Mouse (Mus musculus) mouse embryonic stem cell (cell line): ENCODE measurements around the gene Trim7.
"Not testable (repeated sequence)": the region's sequence is repeated elsewhere in the genome, so short reads cannot be mapped to it uniquely, and the experiment has no call there.

ENCODE experiments used
- in situ Hi-C, 2 experiments: fragments of 300-500 bp; cut with MboI; formaldehyde crosslinking; loops; 1 replicate in 1 of 2; 3 replicates in 1 of 2; pipeline ENCODE4 v1.14.3; 2019 to 2020; ENCODE audit warnings: low sequenced_read_pairs in 2 of 2, low pct_unique_long_range_greater_than_20kb in 1 of 2, mixed read lengths in 1 of 2; ENCODE audit not compliant: unreplicated experiment in 1 of 2

Gene Trim7

DNA sequence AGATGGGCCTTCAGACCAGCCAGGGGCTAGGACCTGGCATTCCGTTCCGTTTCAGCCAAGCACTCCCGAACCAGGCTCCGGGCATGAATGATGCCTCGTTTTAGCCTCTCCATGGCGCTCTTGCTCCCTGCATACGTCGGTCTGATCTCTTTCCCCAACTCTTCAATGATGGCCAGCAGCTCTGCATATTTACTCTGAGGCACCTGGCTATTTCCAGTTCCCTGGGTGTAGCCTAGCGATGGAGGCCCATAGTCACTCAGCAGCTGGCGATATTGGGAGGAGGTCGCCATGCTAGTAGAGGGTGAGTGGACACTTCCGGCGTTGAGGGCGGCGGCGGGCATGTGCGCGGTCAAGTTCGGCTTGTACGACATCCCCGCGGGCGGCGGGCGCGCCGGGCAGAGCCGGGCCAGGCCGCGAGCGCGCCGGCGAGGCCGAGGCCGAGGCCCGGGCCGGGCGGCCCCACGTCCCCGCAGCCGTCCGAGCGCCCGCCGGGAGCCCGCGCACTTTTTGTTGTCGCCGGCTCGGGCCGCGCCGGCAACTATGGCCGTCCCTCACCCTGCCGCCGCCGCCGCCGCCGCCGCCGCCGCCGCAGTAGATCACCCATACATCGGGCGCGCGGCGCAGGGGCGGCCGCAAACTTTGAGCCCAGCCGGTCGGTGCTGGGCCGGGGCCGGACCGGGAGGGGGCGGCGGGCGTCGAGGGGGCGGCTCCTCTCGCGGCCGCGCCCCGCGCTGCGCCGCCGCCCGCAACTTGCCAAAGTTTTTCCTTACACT lies at the start of gene Trim7, which contains the start of gene Gm12184:
Gene Trim7 (plus strand): TSS at position 162 of the 773 bp plus-strand sequence.
Gene Gm12184 (minus strand): TSS at position 677 of the 773 bp plus-strand sequence.
- in situ Hi-C loops: not testable (repeated sequence)

DNA sequence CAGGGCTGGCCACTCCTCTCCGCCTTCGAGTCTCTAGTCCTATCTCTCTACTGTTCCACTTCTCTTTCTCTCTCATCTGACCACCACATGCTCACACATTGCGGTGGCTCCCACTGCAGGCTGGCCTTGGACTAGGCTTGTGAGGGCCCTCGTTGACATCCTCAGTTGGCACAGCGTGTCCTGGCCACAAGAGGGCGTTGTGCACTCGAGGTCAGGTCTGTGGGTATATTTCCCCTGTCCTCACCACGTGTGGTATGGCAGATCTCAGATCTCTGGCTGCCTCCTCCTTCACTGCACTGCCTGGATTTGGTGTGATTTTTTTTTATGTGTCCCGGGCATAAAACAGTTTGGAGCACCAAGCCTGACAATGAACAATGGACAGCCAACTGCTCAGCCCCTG lies 49.3 kb upstream of the Trim7 start:
- in situ Hi-C loops: loop anchor here in 1 of 2 experiments (10.0 kb wide), 1 partner anchor 182 kb away; no protein-coding TSS in a partner anchor

DNA sequence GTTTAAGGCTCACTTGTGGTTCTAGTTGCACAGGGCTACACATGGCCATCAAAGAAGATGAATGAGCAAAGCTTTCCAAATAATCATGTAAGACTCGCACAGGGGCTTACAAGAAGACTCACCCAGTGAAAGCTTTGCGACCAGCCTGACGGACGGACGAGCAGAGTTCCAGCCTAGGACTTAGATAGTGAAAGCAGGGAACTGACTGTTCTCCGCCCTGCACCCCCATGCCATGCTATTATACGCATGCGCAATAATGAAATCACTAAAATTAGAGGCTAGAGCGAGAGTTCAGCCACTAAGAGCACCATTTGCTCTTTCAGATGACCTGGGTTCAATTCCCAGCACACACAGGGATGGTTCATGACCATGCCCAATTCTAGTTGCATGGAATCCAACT lies 48.6 kb upstream of the Trim7 start:
- in situ Hi-C loops: loop anchor here in 1 of 2 experiments (10.0 kb wide), 1 partner anchor 183 kb away; no protein-coding TSS in a partner anchor

DNA sequence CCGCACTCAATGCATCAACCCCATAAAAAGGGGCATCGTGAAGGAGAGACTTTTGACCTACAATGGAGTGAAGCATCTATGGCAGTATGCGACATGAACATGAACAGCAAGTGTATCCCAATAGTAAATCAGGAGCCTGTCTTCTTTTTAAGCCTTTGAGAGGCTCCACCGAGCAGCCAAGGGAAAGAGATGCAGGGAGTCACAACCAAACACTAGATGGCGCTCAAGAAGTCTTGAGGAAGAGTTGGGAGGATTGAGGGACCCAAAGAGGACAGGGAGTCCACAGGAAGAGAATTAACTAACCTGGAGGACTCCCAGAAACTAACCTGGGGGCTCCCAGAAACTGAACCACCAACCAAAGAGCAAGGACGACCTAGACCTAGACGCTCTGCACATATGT lies 46.5 kb upstream of the Trim7 start:
- in situ Hi-C loops: loop anchor here in 1 of 2 experiments (10.0 kb wide), 1 partner anchor 185 kb away; no protein-coding TSS in a partner anchor

DNA sequence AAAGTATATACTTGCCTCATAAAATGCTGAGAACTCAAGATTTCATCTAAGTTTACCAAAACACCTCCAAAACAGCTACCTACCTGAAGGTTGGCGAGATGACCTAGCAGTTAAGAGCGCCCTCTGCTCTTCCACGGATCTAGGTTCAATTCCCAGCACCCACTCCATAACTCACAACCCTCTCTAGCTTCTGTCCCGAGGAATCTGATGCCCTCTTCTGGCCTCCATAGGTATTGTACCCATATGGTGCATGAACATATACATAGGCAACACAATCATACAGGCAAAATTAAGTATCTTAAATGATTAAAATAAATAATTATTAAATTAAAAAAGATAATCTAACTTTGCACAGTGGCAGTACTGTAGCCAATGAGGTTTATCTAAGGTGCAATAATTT lies 43.7 kb upstream of the Trim7 start:
- in situ Hi-C loops: loop anchor here in 1 of 2 experiments (10.0 kb wide), 1 partner anchor 313 kb away; no protein-coding TSS in a partner anchor

DNA sequence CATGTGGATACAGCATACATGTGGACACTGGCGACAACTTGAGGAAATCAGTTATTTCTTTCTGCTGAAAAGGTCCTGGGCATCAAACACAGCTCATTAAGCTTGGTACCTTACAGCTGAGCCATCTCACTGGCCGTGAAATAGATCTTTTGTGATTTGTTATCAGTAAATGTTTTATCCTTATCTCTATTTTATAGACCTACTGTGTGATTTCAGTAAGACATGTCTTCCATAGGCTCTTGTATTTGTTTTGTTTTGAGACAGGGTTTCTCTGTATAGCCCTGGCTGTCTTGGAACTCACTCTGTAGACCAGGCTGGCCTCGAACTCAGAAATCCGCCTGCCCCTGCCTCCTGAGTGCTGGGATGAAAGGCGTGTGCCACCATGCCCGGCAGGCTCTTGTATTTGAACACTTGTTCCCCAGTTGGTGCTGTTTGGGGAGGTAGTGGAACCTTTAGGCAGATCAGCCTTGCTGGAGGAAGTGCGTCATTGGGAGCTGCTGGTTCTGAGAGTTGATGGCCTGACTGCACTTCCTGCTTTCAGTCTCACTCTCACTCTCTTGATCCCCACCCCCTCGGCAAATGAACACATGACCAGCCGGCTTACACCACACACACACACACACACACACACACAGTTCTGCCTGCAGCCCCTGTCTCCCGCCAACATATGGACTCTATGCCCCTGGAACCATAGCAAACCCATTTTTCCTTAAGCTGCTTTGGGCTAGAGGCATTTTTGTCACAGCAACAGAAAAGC lies 38.3 kb upstream of the Trim7 start:
- in situ Hi-C loops: loop anchor here (5.0 to 10.0 kb wide), 3 partner anchors 65 to 307 kb away; no protein-coding TSS in a partner anchor

DNA sequence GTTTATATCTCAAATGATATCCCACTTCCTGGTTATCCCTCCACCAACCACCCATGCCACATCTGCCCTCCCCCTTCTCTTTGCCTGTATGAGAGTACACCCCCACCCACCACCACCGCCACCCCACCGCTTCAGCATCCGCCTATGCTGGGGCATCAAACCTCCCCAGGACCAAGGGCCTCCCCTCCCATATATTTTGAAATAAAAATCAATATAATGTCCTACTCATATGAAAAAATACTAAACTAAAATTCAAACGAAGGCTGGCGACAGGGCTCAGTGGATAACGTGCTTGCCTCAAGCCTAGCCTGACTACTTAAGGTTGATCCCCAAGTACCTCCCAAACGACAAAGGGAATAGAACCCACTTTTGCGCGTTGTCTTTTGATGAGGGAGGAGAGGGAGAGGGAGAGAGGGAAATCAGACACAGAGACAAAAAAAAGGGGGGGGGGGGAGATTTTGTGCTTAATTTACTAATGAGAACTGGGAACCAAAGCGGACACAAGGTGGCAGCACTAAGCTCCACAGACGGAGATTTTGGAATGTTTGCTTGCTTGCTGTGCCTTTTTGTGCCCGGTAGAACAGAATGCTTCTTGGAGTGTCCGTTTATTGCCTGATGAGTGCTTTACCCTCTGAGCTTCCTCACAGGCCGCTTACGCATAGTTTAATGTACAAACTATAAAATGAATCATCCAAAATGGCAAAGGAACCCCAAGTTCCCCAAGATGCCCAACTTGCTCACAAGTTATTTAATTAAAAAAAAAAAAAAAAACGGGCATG lies 37.4 kb upstream of the Trim7 start:
- in situ Hi-C loops: loop anchor here (5.0 to 10.0 kb wide), 3 partner anchors 64 to 306 kb away; no protein-coding TSS in a partner anchor

DNA sequence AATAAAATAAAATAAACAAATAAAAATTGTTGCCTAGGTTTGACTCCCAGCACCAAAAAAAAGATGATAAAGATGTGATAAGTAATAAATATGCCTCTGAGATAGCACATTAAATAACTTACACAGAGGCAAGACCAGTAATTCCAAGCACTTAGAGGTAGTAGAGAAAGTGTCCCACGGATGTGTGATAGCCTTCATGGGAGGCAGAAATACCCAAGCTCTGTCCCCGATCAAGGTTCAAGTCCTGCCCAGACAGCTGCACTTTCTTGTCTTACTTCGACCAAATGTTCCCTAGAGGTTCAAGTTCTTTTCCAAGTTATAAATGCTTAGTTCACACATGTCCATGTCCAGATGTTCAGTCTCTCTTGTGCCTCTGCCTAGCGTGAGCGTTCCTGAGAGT lies 36.7 kb upstream of the Trim7 start:
- in situ Hi-C loops: loop anchor here (5.0 to 10.0 kb wide), 3 partner anchors 63 to 306 kb away; no protein-coding TSS in a partner anchor

DNA sequence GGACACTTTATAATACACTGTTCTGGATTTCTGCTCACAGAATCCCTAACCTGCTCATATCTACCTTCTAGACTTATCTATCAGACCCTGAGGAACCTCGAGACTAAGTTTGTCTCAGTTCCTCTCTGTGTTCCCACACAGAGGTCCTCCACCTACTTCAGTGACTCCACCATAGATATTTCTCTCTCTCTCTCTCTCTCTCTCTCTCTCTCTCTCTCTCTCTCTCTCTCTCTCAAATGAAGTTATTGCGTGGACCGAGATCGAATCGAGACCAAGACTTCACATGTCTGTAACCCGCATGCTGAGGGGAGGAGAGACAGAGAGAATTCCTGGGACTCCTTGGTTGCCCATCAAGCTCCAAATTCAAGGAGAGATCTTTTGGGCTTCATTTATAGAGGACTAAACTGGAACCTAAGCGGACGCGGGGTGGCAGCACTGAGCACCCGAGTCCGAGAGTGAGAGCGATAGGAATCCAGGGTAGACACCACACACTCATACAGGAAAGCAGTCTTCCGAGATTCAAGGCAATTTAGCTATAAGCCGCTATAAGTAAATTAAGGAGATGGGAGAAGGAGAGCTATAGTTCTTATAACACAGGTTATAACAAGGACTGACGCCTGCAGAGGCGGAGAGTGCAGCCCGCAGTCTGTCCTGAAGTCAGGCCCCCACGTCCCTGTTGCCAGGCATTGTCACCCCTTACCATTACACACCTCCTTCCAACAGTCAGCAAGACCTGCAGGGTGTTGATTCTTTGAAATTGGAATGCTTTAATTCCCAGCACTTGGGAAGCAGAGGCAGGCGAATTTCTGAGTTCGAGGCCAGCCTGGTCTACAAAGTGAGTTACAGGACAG lies 35.7 kb upstream of the Trim7 start:
- in situ Hi-C loops: loop anchor here (5.0 to 10.0 kb wide), 3 partner anchors 62 to 305 kb away; no protein-coding TSS in a partner anchor

DNA sequence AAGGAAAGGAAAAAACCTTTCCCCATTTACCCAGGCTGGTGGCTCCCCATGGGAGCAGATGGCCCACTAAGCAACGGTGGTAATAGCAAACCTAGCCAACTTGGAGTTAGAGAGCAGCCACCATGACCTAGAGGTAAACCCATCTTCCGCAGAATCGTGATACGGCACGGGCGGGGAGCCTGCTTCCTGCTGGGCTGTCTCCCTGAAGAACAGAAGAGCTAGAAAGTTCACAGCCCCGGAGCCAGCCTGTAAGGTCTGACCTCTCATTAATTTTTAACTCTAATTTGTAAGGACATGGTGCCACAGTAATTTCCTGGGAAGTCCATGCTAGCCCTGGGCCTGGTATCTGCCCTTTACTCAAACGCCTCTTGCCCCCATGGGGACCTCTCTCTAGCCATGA lies 35.0 kb upstream of the Trim7 start:
- in situ Hi-C loops: no loop called here

DNA sequence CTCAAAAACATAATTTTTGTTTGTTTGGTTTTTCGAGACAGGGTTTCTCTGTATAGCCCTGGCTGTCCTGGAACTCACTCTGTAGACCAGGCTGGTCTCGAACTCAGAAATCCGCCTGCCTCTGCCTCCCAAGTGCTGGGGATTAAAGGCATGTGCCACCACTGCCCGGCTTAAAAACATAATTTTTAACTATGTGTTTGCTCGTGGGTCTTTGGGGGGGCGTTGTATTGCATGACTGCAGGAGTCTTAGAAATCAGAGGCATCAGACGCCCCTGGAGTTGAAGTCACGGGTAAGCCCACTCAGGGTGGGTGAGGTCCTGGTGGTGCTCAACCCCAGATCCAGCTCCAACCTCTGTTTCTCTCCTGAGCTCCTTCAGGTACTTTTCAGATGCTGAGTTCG lies 34.0 kb upstream of the Trim7 start:
- in situ Hi-C loops: not testable (repeated sequence)

DNA sequence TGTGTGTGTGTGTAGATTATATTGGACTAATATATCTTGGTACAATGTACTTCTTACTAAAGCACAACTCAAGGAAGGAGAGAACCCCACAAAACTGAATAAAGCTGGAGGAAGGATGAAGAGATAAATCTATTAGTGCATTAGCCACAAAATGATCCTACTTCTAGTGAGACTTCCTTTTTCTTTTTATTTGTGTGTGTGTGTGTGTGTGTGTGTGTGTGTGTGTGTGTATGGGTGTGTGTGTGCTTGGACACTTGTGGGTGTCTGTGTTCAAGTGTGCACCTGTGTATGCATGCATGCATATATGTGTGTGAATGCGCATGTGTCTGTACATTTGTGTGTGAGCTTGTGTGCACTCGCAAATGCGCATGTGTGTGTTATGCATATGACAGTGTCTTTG lies 32.8 kb upstream of the Trim7 start:
- in situ Hi-C loops: no loop called here

DNA sequence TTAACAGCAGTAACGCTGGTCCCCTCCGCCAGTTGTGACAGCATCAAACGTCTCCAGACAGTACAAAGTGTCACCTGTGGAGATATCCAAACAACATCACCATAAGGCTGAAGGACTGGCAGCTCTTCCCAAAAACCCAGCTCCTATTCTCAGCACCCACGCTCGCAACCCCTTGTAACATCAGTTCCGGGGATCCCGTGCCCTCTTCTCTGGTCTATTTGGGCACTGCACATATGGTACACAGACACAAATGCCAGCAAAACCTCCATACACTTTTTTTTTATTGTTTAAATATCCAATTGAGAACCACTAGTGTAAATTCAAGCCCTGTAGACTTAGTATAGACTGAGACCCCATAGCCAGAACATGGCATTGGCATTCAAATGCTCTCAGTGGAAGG lies 30.7 kb upstream of the Trim7 start:
- in situ Hi-C loops: no loop called here

DNA sequence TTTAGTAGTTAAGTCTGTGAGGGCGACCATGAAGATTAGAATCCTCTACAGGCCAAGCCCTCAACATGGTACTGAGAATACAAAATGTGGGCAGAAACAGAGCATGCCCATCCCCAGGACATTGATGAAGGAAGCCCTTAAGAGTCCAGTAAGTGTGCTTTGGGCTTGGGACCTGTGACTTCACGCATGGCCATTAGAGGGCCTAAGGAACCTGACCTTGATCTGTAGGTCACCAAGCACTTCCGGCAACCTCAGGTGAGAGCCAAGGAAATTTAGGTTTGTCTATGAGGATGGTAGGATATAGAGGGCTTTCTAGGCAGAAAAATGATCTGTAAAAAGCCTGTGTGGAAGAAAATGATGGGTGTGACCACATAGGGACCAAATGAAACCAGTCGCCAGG lies 29.6 kb upstream of the Trim7 start:
- in situ Hi-C loops: no loop called here

DNA sequence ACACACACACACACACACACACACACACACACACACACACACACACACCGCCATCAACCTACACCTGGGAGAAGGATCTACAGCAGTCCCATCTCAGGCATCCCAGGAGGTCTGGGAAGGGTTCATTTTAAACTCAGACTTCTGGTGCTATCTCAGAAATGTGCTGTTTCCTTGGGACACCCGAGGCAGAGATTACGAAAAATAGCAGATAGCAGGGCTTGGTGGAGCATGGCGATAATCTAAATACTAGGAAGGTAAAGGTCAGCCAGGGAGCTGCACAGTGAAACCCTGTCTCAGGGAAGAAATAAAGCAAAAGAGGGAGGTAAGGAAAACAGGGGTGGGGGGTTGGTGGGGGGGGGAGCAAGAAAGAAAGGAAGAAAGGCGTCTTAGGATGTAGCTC lies 28.7 kb upstream of the Trim7 start:
- in situ Hi-C loops: no loop called here

DNA sequence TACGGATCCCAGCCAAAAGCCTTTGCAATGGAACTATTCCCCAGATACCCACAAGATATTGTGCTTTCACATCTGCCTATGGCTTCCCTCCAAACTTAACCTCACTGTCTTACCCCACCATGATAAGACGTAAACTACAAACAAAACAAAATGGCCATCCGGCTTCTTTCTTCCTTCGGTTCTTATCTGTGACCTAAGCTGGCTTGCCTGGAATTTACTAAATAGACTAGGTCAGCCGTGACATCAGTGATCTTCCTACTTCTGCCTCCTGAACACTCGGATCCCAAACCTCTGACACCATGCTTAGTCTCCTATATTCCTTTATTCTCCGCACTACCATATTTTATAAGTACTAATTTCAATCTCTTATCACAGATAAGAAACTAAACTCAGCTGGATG lies 27.6 kb upstream of the Trim7 start:
- in situ Hi-C loops: no loop called here

DNA sequence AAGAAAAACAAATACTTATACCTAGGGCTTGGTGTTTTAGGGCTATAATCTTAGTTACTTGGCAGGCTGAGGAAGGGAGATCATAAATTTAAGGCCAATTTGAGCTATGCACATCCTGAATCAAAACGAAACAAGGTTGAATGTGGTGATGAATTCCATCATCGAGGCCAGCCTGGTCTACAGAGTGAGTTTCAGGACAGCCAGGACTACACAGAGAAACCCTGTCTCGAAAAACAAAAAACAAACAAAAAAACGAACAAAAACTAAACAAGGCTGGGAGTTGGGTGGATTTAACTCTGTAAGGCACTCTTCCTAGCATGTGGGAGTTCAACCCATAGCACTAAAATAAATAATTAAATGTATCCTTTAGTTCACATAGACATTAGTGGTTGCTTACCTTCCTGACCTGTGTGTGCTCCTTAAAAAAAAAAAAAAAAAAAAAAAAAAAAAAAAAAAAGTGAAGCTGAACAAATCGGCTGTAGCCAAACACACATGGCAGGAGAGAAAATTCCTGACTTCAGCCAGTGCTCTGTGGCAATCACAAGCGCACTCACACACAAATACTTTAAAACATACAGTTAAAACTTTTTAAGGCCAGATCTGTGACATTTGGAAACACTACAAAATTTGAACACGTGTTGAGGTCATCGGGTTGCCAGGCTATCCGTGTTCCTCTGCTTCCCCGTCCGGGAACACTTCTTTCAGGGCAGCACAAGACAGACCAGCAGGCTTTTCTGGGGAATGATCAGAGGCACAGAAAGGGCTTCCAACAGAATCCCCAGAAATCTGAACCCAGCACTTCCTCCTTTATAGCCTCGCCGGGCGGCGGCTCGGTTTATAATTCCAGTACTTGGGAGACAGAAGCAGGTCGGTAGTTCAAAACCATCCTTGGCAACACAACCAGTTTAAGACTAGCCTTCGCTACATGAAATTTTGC lies 26.7 kb upstream of the Trim7 start:
- in situ Hi-C loops: no loop called here
